ENCODE assay signal across 27 mouse cellular contexts in the genomic region with DNA sequence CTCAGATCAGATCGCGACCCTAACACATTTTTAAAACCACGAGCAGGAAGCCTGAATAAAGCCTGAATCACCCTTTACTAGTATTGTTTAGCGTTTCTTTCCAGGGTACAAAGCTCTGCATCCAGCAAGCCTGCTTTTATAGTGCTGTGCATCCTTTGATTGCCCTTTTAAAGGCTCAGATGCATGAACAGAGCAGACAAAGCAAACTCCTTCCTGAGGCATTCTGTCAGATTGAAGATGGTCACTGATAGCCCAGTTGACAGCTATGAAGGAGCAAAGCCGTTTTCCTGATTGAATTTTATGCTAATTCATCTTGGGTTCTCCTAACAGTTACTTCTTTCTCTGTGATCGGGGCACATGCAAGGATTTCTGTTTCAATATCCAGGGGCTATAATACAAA.
DNase-seq lines count a peak whose midpoint lies in the region; ATAC-seq and TF ChIP-seq lines count a peak whose summit lies in the region.
"Had no signal": no experiment of that assay in that cellular context is flagged by ENCODE, and none has a peak within 500 bp of the region (broad histone marks: within the 10 kb centered on the region; RNA-seq: fewer than 3 reads in every experiment).

No protein-coding gene starts in this region.

- WGBS in forebrain, embryonic 14.5 days = 40% methylated on average over 6 of the region's 6 CpGs
- 30% methylated on average over 6 of the region's 6 CpGs for WGBS in forebrain, embryonic 15.5 days
- WGBS in hindbrain, embryonic 14.5 days = 29% methylated on average over 6 of the region's 6 CpGs
- WGBS in midbrain, embryonic 14.5 days = 14% methylated on average over 6 of the region's 6 CpGs

- H3K36me3 ChIP-seq in forebrain, embryonic 14.5 days (ENCODE audit: control insufficient read depth, insufficient read depth, low read length) = no peaks in the 10 kb centered on the region
- no peaks in the 10 kb centered on the region for H3K36me3 ChIP-seq in forebrain, embryonic 15.5 days
- no peaks in the 10 kb centered on the region for H3K36me3 ChIP-seq in hindbrain, embryonic 14.5 days (replicated peaks; ENCODE audit: control insufficient read depth, insufficient read depth)
- no peaks in the 10 kb centered on the region for H3K36me3 ChIP-seq in midbrain, embryonic 14.5 days (ENCODE audit: control insufficient read depth, insufficient read depth, low read length)
- H3K36me3 ChIP-seq: embryonic facial prominence, embryonic 10.5 days; embryonic facial prominence, embryonic 15.5 days; heart, embryonic 10.5 days; heart, embryonic 15.5 days; limb, embryonic 12.5 days; liver, embryonic 15.5 days had no signal

- H3K27ac ChIP-seq in forebrain, embryonic 14.5 days (ENCODE audit: low read depth, low read length) = no peak overlapping the region
- H3K27ac ChIP-seq in forebrain, embryonic 15.5 days (replicated peaks) = no peak overlapping the region
- H3K27ac ChIP-seq in hindbrain, embryonic 14.5 days = no peak overlapping the region
- 0 out of 2 replicates have a peak overlapping the region, but pooled peaks have one; percentile 0 for H3K27ac ChIP-seq in midbrain, embryonic 14.5 days (replicated peaks; ENCODE audit: low read depth, low read length)
- no peak overlapping the region for H3K27ac ChIP-seq in gastrocnemius, adult 2 months
- H3K27ac ChIP-seq: embryonic facial prominence, embryonic 10.5 days; embryonic facial prominence, embryonic 15.5 days; heart, embryonic 10.5 days; heart, embryonic 15.5 days; kidney, postnatal 0 days; left cerebral cortex, adult 2 months; limb, embryonic 12.5 days; liver, embryonic 15.5 days had no signal

- peak; percentile 5 for DNase-seq in forebrain, embryonic 14.5 days (ENCODE audit: low spot score)
- DNase-seq in brain, embryonic 14.5 days (ENCODE audit: low read depth) = peak; percentile 57
- DNase-seq in hindbrain, embryonic 14.5 days (ENCODE audit: low spot score) = peak; percentile 29
- DNase-seq in midbrain, embryonic 14.5 days = peak; percentile 56
- no peak for DNase-seq in gastrocnemius, adult 2 months
- DNase-seq in adrenal gland, postnatal 36 days = no peak
- no peak for DNase-seq in kidney, postnatal 14 days
- DNase-seq: adrenal gland, postnatal 14 days; cerebellum, adult 18-20 months; cerebellum, postnatal 10 days; gastrocnemius, postnatal 10 days; heart, adult 11 months; kidney, adult 8-10 months; layer of hippocampus, adult 9-11 months; lung, embryonic 14.5 days; thymus, postnatal 4 days had no signal

- no peak for TF ChIP-seq POLR2A in brain, embryonic 14.5 days (IDR thresholded peaks at IDR 0.05; ENCODE audit: borderline replicate concordance, extremely low read depth, insufficient read depth, insufficient read length, poor library complexity, severe bottlenecking)

- no peak for TF ChIP-seq CTCF in brain, embryonic 14.5 days (IDR thresholded peaks at IDR 0.05; ENCODE audit: borderline replicate concordance, extremely low read depth, insufficient read depth, insufficient read length)
- TF ChIP-seq CTCF in gastrocnemius, adult 2 months (IDR thresholded peaks at IDR 0.05) = no peak

- intact Hi-C loops in gastrocnemius, adult 2 months (cut with DNase I) = no loop called here

- no peak overlapping the region for H3K4me3 ChIP-seq in forebrain, embryonic 14.5 days (ENCODE audit: low read depth, low read length)
- no peak overlapping the region for H3K4me3 ChIP-seq in forebrain, embryonic 15.5 days
- H3K4me3 ChIP-seq in hindbrain, embryonic 14.5 days (replicated peaks; ENCODE audit: low read length) = no peak overlapping the region
- no peak overlapping the region for H3K4me3 ChIP-seq in midbrain, embryonic 14.5 days (replicated peaks; ENCODE audit: low read depth, low read length)
- no peak overlapping the region for H3K4me3 ChIP-seq in gastrocnemius, adult 2 months
- H3K4me3 ChIP-seq: embryonic facial prominence, embryonic 10.5 days; embryonic facial prominence, embryonic 15.5 days; heart, embryonic 10.5 days; heart, embryonic 15.5 days; left cerebral cortex, adult 2 months; limb, embryonic 12.5 days; liver, embryonic 15.5 days had no signal

- no peak for ATAC-seq in forebrain, embryonic 14.5 days
- ATAC-seq in forebrain, embryonic 15.5 days (replicated peaks) = no peak
- ATAC-seq in hindbrain, embryonic 14.5 days (ENCODE audit: low FRiP score) = no peak
- ATAC-seq in midbrain, embryonic 14.5 days (ENCODE audit: low FRiP score, low TSS enrichment) = peak; percentile 37; the same call in 1 of the 2 replicates
- ATAC-seq: forebrain, embryonic 16.5 days; intestine, embryonic 16.5 days had no signal

- H3K27me3 ChIP-seq in forebrain, embryonic 14.5 days (replicated peaks; ENCODE audit: control insufficient read depth, insufficient read depth, low read length) = no peaks in the 10 kb centered on the region
- no peaks in the 10 kb centered on the region for H3K27me3 ChIP-seq in forebrain, embryonic 15.5 days
- H3K27me3 ChIP-seq in hindbrain, embryonic 14.5 days (ENCODE audit: control insufficient read depth, insufficient read depth, low read length) = no peaks in the 10 kb centered on the region
- no peaks in the 10 kb centered on the region for H3K27me3 ChIP-seq in midbrain, embryonic 14.5 days (ENCODE audit: control insufficient read depth, insufficient read depth, low read length)
- H3K27me3 ChIP-seq: embryonic facial prominence, embryonic 15.5 days; heart, embryonic 15.5 days; limb, embryonic 12.5 days; liver, embryonic 15.5 days had no signal

- no peaks in the 10 kb centered on the region for H3K4me1 ChIP-seq in forebrain, embryonic 14.5 days (ENCODE audit: control insufficient read depth, insufficient read depth, low read length)
- H3K4me1 ChIP-seq in forebrain, embryonic 15.5 days = 0 out of 2 replicates have a peak, but pooled peaks cover 3% of the 10 kb centered on the region
- H3K4me1 ChIP-seq in hindbrain, embryonic 14.5 days (replicated peaks; ENCODE audit: control insufficient read depth, insufficient read depth, low read length) = 0 out of 2 replicates have a peak, but pooled peaks cover 3% of the 10 kb centered on the region
- H3K4me1 ChIP-seq in midbrain, embryonic 14.5 days (ENCODE audit: control insufficient read depth, insufficient read depth, low read length) = no peaks in the 10 kb centered on the region
- H3K4me1 ChIP-seq: embryonic facial prominence, embryonic 10.5 days; embryonic facial prominence, embryonic 15.5 days; heart, embryonic 10.5 days; heart, embryonic 15.5 days; limb, embryonic 12.5 days; liver, embryonic 15.5 days had no signal

- no peak overlapping the region for H3K9ac ChIP-seq in forebrain, embryonic 14.5 days (ENCODE audit: low read length)
- H3K9ac ChIP-seq in forebrain, embryonic 15.5 days (replicated peaks) = no peak overlapping the region
- no peak overlapping the region for H3K9ac ChIP-seq in hindbrain, embryonic 14.5 days
- no peak overlapping the region for H3K9ac ChIP-seq in midbrain, embryonic 14.5 days (replicated peaks; ENCODE audit: low read length)
- H3K9ac ChIP-seq: embryonic facial prominence, embryonic 15.5 days; heart, embryonic 15.5 days; limb, embryonic 12.5 days; liver, embryonic 15.5 days; lung, embryonic 14.5 days had no signal

- no peaks in the 10 kb centered on the region for H3K9me3 ChIP-seq in forebrain, embryonic 14.5 days (replicated peaks; ENCODE audit: control insufficient read depth, low read length)
- no peaks in the 10 kb centered on the region for H3K9me3 ChIP-seq in forebrain, embryonic 15.5 days
- no peaks in the 10 kb centered on the region for H3K9me3 ChIP-seq in hindbrain, embryonic 14.5 days (ENCODE audit: control insufficient read depth, low read length)
- no peaks in the 10 kb centered on the region for H3K9me3 ChIP-seq in midbrain, embryonic 14.5 days (ENCODE audit: control insufficient read depth, low read length)
- H3K9me3 ChIP-seq: embryonic facial prominence, embryonic 10.5 days; embryonic facial prominence, embryonic 15.5 days; heart, embryonic 10.5 days; heart, embryonic 15.5 days; limb, embryonic 12.5 days had no signal

- no peak overlapping the region for H3K4me2 ChIP-seq in forebrain, embryonic 14.5 days (ENCODE audit: low read length)
- no peak overlapping the region for H3K4me2 ChIP-seq in forebrain, embryonic 15.5 days (replicated peaks)
- H3K4me2 ChIP-seq in hindbrain, embryonic 14.5 days (replicated peaks) = no peak overlapping the region
- peak overlapping the region; percentile 3 for H3K4me2 ChIP-seq in midbrain, embryonic 14.5 days (ENCODE audit: low read length)
- H3K4me2 ChIP-seq: embryonic facial prominence, embryonic 15.5 days; heart, embryonic 15.5 days; limb, embryonic 12.5 days; liver, embryonic 15.5 days; lung, embryonic 14.5 days had no signal

Comparison
In these comparisons a context has a peak if more than half of its experiments do, and no peak if none do; other contexts are left out.
1. DNase-seq: peak in forebrain, embryonic 14.5 days (single experiment), brain, embryonic 14.5 days (single experiment), hindbrain, embryonic 14.5 days (single experiment) and midbrain, embryonic 14.5 days (single experiment); none in gastrocnemius, adult 2 months (single experiment), adrenal gland, postnatal 36 days (0 of 2) and kidney, postnatal 14 days (single experiment).